In genomic region chr10:82876076-82876796, GRCm38 (mm10) we compare ENCODE assay signal across 7 mouse cellular contexts. TPM values are rescaled to one million over a fixed set of nuclear protein-coding genes. Genes with fewer than 3 reads are reported as not detected.
DNase-seq lines count a peak whose midpoint lies in the region; TF ChIP-seq lines count a peak whose summit lies in the region.

No protein-coding gene starts in this region.

- H3K4me1 ChIP-seq in CH12.LX (ENCODE audit: control insufficient read depth in 1 of 2, insufficient read depth in 2 of 2), result peaks cover 6 to 35% of the 10 kb centered on the region in 2 experiments; a peak in 3 of 4 replicates
- peaks cover 4% of the 10 kb centered on the region for H3K4me1 ChIP-seq in forebrain, embryonic 10.5 days

- H3K9me3 ChIP-seq in CH12.LX (replicated peaks; ENCODE audit: low read length), result no peaks in the 10 kb centered on the region
- H3K9me3 ChIP-seq in forebrain, embryonic 10.5 days, result no peaks in the 10 kb centered on the region

- H3K79me2 ChIP-seq in CH12.LX (replicated peaks; ENCODE audit: control insufficient read depth, extremely low read depth, insufficient read depth, poor library complexity, severe bottlenecking), result peaks cover 27% of the 10 kb centered on the region

- no peak for TF ChIP-seq EP300 in CH12.LX (IDR thresholded peaks at IDR 0.05; ENCODE audit: low read length)

- dilution Hi-C loops in CH12.LX (cut with MboI; ENCODE audit: extremely low pct_ligation_motif_present, extremely low pct_unique_long_range_greater_than_20kb, low sequenced_read_pairs), result no loop called here

- in situ Hi-C loops in CH12.LX (cut with MboI; ENCODE audit: low pct_ligation_motif_present, low pct_unique_long_range_greater_than_20kb, low sequenced_read_pairs), result no loop called here

- H3K4me3 ChIP-seq in CH12.LX (replicated peaks in 1 of 3; ENCODE audit: low read depth in 2 of 3, low read length in 2 of 3, poor library complexity in 1 of 3), result no peak overlapping the region
- H3K4me3 ChIP-seq in forebrain, embryonic 10.5 days, result no peak overlapping the region

- TF ChIP-seq POLR2A in CH12.LX (IDR thresholded peaks at IDR 0.05; ENCODE audit: low read depth, low read length), result no peak

- peak overlapping the region; percentile 14; the same call in 1 of the 2 replicates for H3K27ac ChIP-seq in CH12.LX (ENCODE audit: insufficient read depth, low read depth)
- H3K27ac ChIP-seq in forebrain, embryonic 10.5 days, result no peak overlapping the region

- H3K27me3 ChIP-seq in CH12.LX (replicated peaks), result no peaks in the 10 kb centered on the region
- no peaks in the 10 kb centered on the region for H3K27me3 ChIP-seq in forebrain, embryonic 10.5 days (ENCODE audit: poor library complexity, severe bottlenecking)

- peak; percentile 20 to 50; a peak in 2 of 4 replicates for TF ChIP-seq CTCF in CH12.LX (conservative IDR thresholded peaks at IDR 0.05 in 1 of 2, IDR thresholded peaks at IDR 0.05 in 1 of 2; ENCODE audit: low read depth in 2 of 2, low read length in 2 of 2)

- H3K4me2 ChIP-seq in CH12.LX (ENCODE audit: insufficient read depth, low read depth, poor library complexity, severe bottlenecking), result no peak overlapping the region

- no peak overlapping the region for H3K9ac ChIP-seq in CH12.LX (ENCODE audit: insufficient read depth, low read depth)

- TF ChIP-seq RAD21 in CH12.LX (IDR thresholded peaks at IDR 0.05; ENCODE audit: low read depth, low read length), result peak; percentile 13

- DNase-seq in layer of hippocampus, adult 11-12 months (ENCODE audit: low spot score), result peak; percentile 42
- no peak for DNase-seq in layer of hippocampus, adult 9-10 months (ENCODE audit: low spot score)
- no peak for DNase-seq in CH12.LX (ENCODE audit: extremely low read depth)
- peak; percentile 31 for DNase-seq in T-cell, adult 2 months (ENCODE audit: low spot score)
- peak; percentile 53 to 81 for DNase-seq in kidney, postnatal 36 days
- peak; percentile 49 for DNase-seq in thymus, postnatal 25 days
- DNase-seq in forebrain, embryonic 10.5 days (ENCODE audit: extremely low spot score, low spot score), result no peak

- 84% methylated on average over 16 of the region's 16 CpGs for WGBS in forebrain, embryonic 10.5 days

- peaks cover 74 to 99% of the 10 kb centered on the region in 2 experiments for H3K36me3 ChIP-seq in CH12.LX (replicated peaks in 1 of 2; ENCODE audit: control insufficient read depth in 1 of 2, insufficient read depth in 1 of 2, low read length in 1 of 2)
- peaks cover 95% of the 10 kb centered on the region for H3K36me3 ChIP-seq in forebrain, embryonic 10.5 days (replicated peaks)

TF ChIP-seq in CH12.LX, 34 proteins besides CTCF, POLR2A, EP300 and RAD21:
- TF ChIP-seq SMC3 (IDR thresholded peaks at IDR 0.05; ENCODE audit: low read depth, low read length), result peak; percentile 22
- no peak for TF ChIP-seq POLR2AphosphoS2 (IDR thresholded peaks at IDR 0.05; ENCODE audit: low read depth, low read length)

RNA-seq across cellular contexts. Expression of gene Eid3, which starts 9.8 kb away (rescaled TPM):
- total RNA-seq in CH12.LX (2012; rRNA removed) (1.5 and 1.6 TPM in 2 replicates), CH12.LX (2014; rRNA removed) (1.4 and 1.7 TPM in 2 replicates)
- 3.5 and 4.0 TPM in 2 replicates for polyA plus RNA-seq in CH12.LX (2012; ENCODE audit: insufficient read length, low read depth)
- polyA plus RNA-seq in forebrain, embryonic 10.5 days (2016; fragmentation: Nextera tagmentation; extraction: Ambion mirVana), result 0.57 and 0.66 TPM in 2 replicates

RNA-seq across cellular contexts. Expression of gene Txnrd1, which starts 42.5 kb away (rescaled TPM):
- total RNA-seq in CH12.LX (2012; rRNA removed), result 92.1 and 106 TPM in 2 replicates
- total RNA-seq in CH12.LX (2014; rRNA removed), result 133 and 147 TPM in 2 replicates
- 254 and 256 TPM in 2 replicates for polyA plus RNA-seq in CH12.LX (2012; ENCODE audit: insufficient read length, low read depth)
- 196 and 200 TPM in 2 replicates for polyA plus RNA-seq in forebrain, embryonic 10.5 days (2016; fragmentation: Nextera tagmentation; extraction: Ambion mirVana)

Comparison
In these comparisons a context has a peak if more than half of its experiments do, and no peak if none do; other contexts are left out.
1. DNase-seq: peak in layer of hippocampus, adult 11-12 months (single experiment), T-cell, adult 2 months (single experiment), kidney, postnatal 36 days (2 of 2) and thymus, postnatal 25 days (single experiment); none in layer of hippocampus, adult 9-10 months (single experiment), CH12.LX (single experiment) and forebrain, embryonic 10.5 days (single experiment).